Mouse (Mus musculus) hindbrain, embryonic 16.5 days (tissue): ENCODE results near the gene Agpat3. TPM values are rescaled to one million over a fixed set of nuclear protein-coding genes. Genes with fewer than 3 reads are reported as not detected.

Experiments
- ATAC-seq: fragments of 200-750 bp; cut with Nextera tagmentation; 2 replicates; pipeline ENCODE4 v1.8.0; 2017; ENCODE audit warnings: moderate TSS enrichment, moderate library complexity
- H3K27ac ChIP-seq: fragments of 300-500 bp; sonication (generic); 2 replicates; pipeline ENCODE4 v1.5.1; 2014; ENCODE audit warnings: low read depth, mild to moderate bottlenecking, control low read depth, low read length, moderate library complexity
- H3K27me3 ChIP-seq: fragments of 300-500 bp; sonication (generic); replicated peaks from 2 replicates; pipeline ENCODE4 v1.6.1; 2014; ENCODE audit warnings: low read length; ENCODE audit not compliant: control insufficient read depth, insufficient read depth
- H3K36me3 ChIP-seq: fragments of 300-500 bp; sonication (generic); 2 replicates; pipeline ENCODE4 v1.6.1; 2014; ENCODE audit warnings: mild to moderate bottlenecking, low read length, moderate library complexity, mixed read lengths; ENCODE audit not compliant: control insufficient read depth, insufficient read depth
- H3K4me1 ChIP-seq: fragments of 300-500 bp; sonication (generic); 2 replicates; pipeline ENCODE4 v1.6.1; 2014; ENCODE audit warnings: low read depth, low read length; ENCODE audit not compliant: control insufficient read depth, insufficient read depth
- H3K4me2 ChIP-seq: fragments of 300-500 bp; sonication (generic); 2 replicates; pipeline ENCODE4 v1.6.1; 2014; ENCODE audit warnings: mild to moderate bottlenecking, low read length, control low read depth, moderate library complexity
- H3K4me3 ChIP-seq: fragments of 300-500 bp; sonication (generic); 2 replicates; pipeline ENCODE4 v1.5.1; 2014; ENCODE audit warnings: mild to moderate bottlenecking, low read length, control low read depth, moderate library complexity
- H3K9ac ChIP-seq: fragments of 300-500 bp; sonication (generic); 2 replicates; pipeline ENCODE4 v1.6.1; 2014; ENCODE audit warnings: low read depth, mild to moderate bottlenecking, control low read depth, low read length, moderate library complexity
- H3K9me3 ChIP-seq: fragments of 300-500 bp; sonication (generic); 2 replicates; pipeline ENCODE4 v1.6.1; 2014; ENCODE audit warnings: mild to moderate bottlenecking, low read length, moderate library complexity; ENCODE audit not compliant: control insufficient read depth
- WGBS: fragments of 180-500 bp; shearing (Covaris S2); extraction: QIAGEN DNeasy Blood & Tissue Kit; methylation state at CpG from one replicate; pipeline ENCODE4 v1.1.7; 2014; 5-methylcytosine and 5-hydroxymethylcytosine counted together
- polyA plus RNA-seq: library from polyadenylated mRNA; unstranded; fragments of >200 nt; fragmentation: Nextera tagmentation; extraction: Ambion mirVana; gene quantifications from 2 replicates; pipeline ENCODE4 v1.2.1, GENCODE M21; 2015

Agpat3 gene
- polyA plus RNA-seq, 1 experiment from 2014 or later = 44.0 TPM

GRCm38 (mm10) chr10:78297576-78298484 lies 54.5 kb downstream of the Agpat3 start:
- H3K36me3 ChIP-seq = no peaks in the 10 kb centered on the region
- peak; percentile 91 for ATAC-seq
- no peak overlapping the region for H3K4me3 ChIP-seq
- no peaks in the 10 kb centered on the region; the same call in 1 of the 2 replicates for H3K4me1 ChIP-seq
- H3K9ac ChIP-seq = no peak overlapping the region
- peak overlapping the region; percentile 11; the same call in 1 of the 2 replicates for H3K4me2 ChIP-seq
- H3K9me3 ChIP-seq = no peaks in the 10 kb centered on the region
- H3K27ac ChIP-seq = peak overlapping the region; percentile 71
- no peaks in the 10 kb centered on the region for H3K27me3 ChIP-seq
- WGBS = 72% methylated on average over 15 of the region's 15 CpGs

GRCm38 (mm10) chr10:78296980-78297379 lies 55.3 kb downstream of the Agpat3 start:
- no peak overlapping the region for H3K9ac ChIP-seq
- no peak overlapping the region for H3K4me3 ChIP-seq
- no peaks in the 10 kb centered on the region for H3K27me3 ChIP-seq
- WGBS = 87% methylated on average over 4 of the region's 4 CpGs
- ATAC-seq = no peak
- no peaks in the 10 kb centered on the region; the same call in 1 of the 2 replicates for H3K4me1 ChIP-seq
- no peaks in the 10 kb centered on the region for H3K36me3 ChIP-seq
- no peaks in the 10 kb centered on the region for H3K9me3 ChIP-seq
- H3K4me2 ChIP-seq = no peak overlapping the region
- no peak overlapping the region for H3K27ac ChIP-seq

GRCm38 (mm10) chr10:78296371-78296770 lies 55.9 kb downstream of the Agpat3 start:
- Histone ChIP-seq H3K36me3 (no peaks in the 10 kb centered on the region), H3K4me3 (no peak overlapping the region), H3K4me1 (no peaks in the 10 kb centered on the region; the same call in 1 of the 2 replicates), H3K9me3 (no peaks in the 10 kb centered on the region), H3K27me3 (no peaks in the 10 kb centered on the region), H3K27ac (no peak overlapping the region; the same call in 1 of the 2 replicates), H3K4me2 (no peak overlapping the region), H3K9ac (no peak overlapping the region)
- ATAC-seq = no peak
- 96% methylated on average over 5 of the region's 5 CpGs for WGBS

GRCm38 (mm10) chr10:78293576-78293975 lies 58.7 kb downstream of the Agpat3 start:
- ATAC-seq = no peak
- H3K27ac ChIP-seq = no peak overlapping the region
- H3K9me3 ChIP-seq = no peaks in the 10 kb centered on the region
- no peak overlapping the region for H3K4me3 ChIP-seq
- H3K36me3 ChIP-seq = no peaks in the 10 kb centered on the region
- WGBS = 72% methylated on average over 1 of the region's 1 CpGs
- H3K27me3 ChIP-seq = no peaks in the 10 kb centered on the region
- H3K4me1 ChIP-seq = no peaks in the 10 kb centered on the region; the same call in 1 of the 2 replicates
- H3K9ac ChIP-seq = no peak overlapping the region
- H3K4me2 ChIP-seq = no peak overlapping the region

- H3K4me1 ChIP-seq = no peaks in the 10 kb centered on the region; the same call in 1 of the 2 replicates
- H3K9ac ChIP-seq = no peak overlapping the region
- H3K4me2 ChIP-seq = no peak overlapping the region
- no peaks in the 10 kb centered on the region for H3K27me3 ChIP-seq
- ATAC-seq = no peak
- no peak overlapping the region for H3K27ac ChIP-seq
- H3K36me3 ChIP-seq = peaks cover 3% of the 10 kb centered on the region
- no peak overlapping the region for H3K4me3 ChIP-seq
- WGBS = 88% methylated on average over 5 of the region's 5 CpGs
- no peaks in the 10 kb centered on the region for H3K9me3 ChIP-seq
Measured at GRCm38 (mm10) chr10:78292381-78292780, 59.9 kb downstream of the Agpat3 start.

GRCm38 (mm10) chr10:78290730-78291535 lies 61.4 kb downstream of the Agpat3 start:
- H3K9me3 ChIP-seq = no peaks in the 10 kb centered on the region
- no peak overlapping the region for H3K27ac ChIP-seq
- no peak overlapping the region for H3K9ac ChIP-seq
- ATAC-seq = no peak
- no peaks in the 10 kb centered on the region for H3K27me3 ChIP-seq
- no peak overlapping the region for H3K4me2 ChIP-seq
- H3K36me3 ChIP-seq = peaks cover 17% of the 10 kb centered on the region
- no peaks in the 10 kb centered on the region for H3K4me1 ChIP-seq
- H3K4me3 ChIP-seq = no peak overlapping the region
- 84% methylated on average over 8 of the region's 8 CpGs for WGBS

- Histone ChIP-seq H3K27ac (no peak overlapping the region), H3K4me1 (no peaks in the 10 kb centered on the region), H3K27me3 (no peaks in the 10 kb centered on the region), H3K9ac (no peak overlapping the region), H3K9me3 (no peaks in the 10 kb centered on the region), H3K4me2 (no peak overlapping the region), H3K4me3 (no peak overlapping the region), H3K36me3 (peaks cover 23% of the 10 kb centered on the region)
- no peak for ATAC-seq
- 80% methylated on average over 4 of the region's 4 CpGs for WGBS
Measured at GRCm38 (mm10) chr10:78288896-78289295, 63.4 kb downstream of the Agpat3 start.

- Histone ChIP-seq H3K9ac (no peak overlapping the region), H3K4me1 (no peaks in the 10 kb centered on the region), H3K36me3 (peaks cover 24% of the 10 kb centered on the region), H3K9me3 (no peaks in the 10 kb centered on the region), H3K4me3 (no peak overlapping the region), H3K27ac (no peak overlapping the region), H3K27me3 (no peaks in the 10 kb centered on the region), H3K4me2 (no peak overlapping the region)
- no peak for ATAC-seq
- 94% methylated on average over 5 of the region's 5 CpGs for WGBS
Measured at GRCm38 (mm10) chr10:78288135-78288534, 64.2 kb downstream of the Agpat3 start.
